In the genomic region with DNA sequence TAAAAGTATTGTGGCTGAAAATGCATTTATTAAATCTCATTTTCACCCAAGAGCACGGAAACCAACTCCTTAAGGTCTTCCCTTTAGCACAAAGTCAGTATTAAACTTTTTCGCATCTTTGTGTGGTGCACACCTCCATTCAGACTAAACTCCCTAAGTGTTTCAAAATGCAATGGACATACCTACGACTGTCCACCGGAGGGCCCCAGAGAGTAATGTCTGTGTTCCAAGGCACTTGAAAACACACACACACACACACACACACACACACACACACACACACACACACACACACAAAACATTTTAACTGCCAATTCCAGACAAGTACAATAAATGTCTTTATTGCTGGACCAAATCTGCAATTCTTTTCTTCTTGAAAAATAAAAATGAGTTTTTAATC, we compare ENCODE assay signal across 9 mouse cellular contexts.
DNase-seq lines count a peak whose midpoint lies in the region; ATAC-seq and TF ChIP-seq lines count a peak whose summit lies in the region.
"Had no signal": no experiment of that assay in that cellular context is flagged by ENCODE, and none has a peak within 500 bp of the region (broad histone marks: within the 10 kb centered on the region; RNA-seq: fewer than 3 reads in every experiment).

No protein-coding gene starts in this region.

- no peaks in the 10 kb centered on the region for H3K79me2 ChIP-seq in CH12.LX (replicated peaks; ENCODE audit: control insufficient read depth, extremely low read depth, insufficient read depth, poor library complexity, severe bottlenecking)

- TF ChIP-seq POLR2A in kidney, adult 2 months (IDR thresholded peaks at IDR 0.05; ENCODE audit: low read depth, low read length): no peak
- no peak for TF ChIP-seq POLR2A in CH12.LX (IDR thresholded peaks at IDR 0.05; ENCODE audit: low read depth, low read length)

- no peak overlapping the region for H3K4me3 ChIP-seq in kidney, adult 2 months (ENCODE audit: insufficient read depth, low read depth, low read length)
- no peak overlapping the region for H3K4me3 ChIP-seq in kidney, embryonic 14.5 days (ENCODE audit: low read length)
- no peak overlapping the region for H3K4me3 ChIP-seq in CH12.LX (replicated peaks in 1 of 3; ENCODE audit: low read depth in 2 of 3, low read length in 2 of 3, poor library complexity in 1 of 3)
- no peak overlapping the region for H3K4me3 ChIP-seq in embryonic facial prominence, embryonic 14.5 days (ENCODE audit: low read depth, low read length)
- H3K4me3 ChIP-seq: embryonic facial prominence, embryonic 15.5 days; neural tube, embryonic 12.5 days had no signal

- dilution Hi-C loops in CH12.LX (cut with MboI; ENCODE audit: extremely low pct_ligation_motif_present, extremely low pct_unique_long_range_greater_than_20kb, low sequenced_read_pairs): no loop called here

- in situ Hi-C loops in CH12.LX (cut with MboI; ENCODE audit: low pct_ligation_motif_present, low pct_unique_long_range_greater_than_20kb, low sequenced_read_pairs): loop anchor here (25.0 kb wide), 1 partner anchor 284 kb away; no protein-coding TSS in a partner anchor

- H3K27ac ChIP-seq in kidney, adult 2 months (ENCODE audit: insufficient read depth, low read depth, low read length): no peak overlapping the region
- no peak overlapping the region for H3K27ac ChIP-seq in kidney, embryonic 14.5 days (ENCODE audit: low read depth, low read length)
- H3K27ac ChIP-seq in CH12.LX (ENCODE audit: insufficient read depth, low read depth): no peak overlapping the region
- no peak overlapping the region for H3K27ac ChIP-seq in embryonic facial prominence, embryonic 14.5 days (replicated peaks; ENCODE audit: low read depth, low read length)
- H3K27ac ChIP-seq: embryonic facial prominence, embryonic 15.5 days; neural tube, embryonic 12.5 days had no signal

- peak; percentile 35; the same call in 1 of the 2 replicates for TF ChIP-seq CTCF in kidney, adult 2 months (conservative IDR thresholded peaks at IDR 0.05; ENCODE audit: insufficient read depth, insufficient read length, low read depth, low read length)
- peak; percentile 18 to 44; a peak in 3 of 4 replicates for TF ChIP-seq CTCF in CH12.LX (conservative IDR thresholded peaks at IDR 0.05 in 1 of 2, IDR thresholded peaks at IDR 0.05 in 1 of 2; ENCODE audit: low read depth in 2 of 2, low read length in 2 of 2)

- TF ChIP-seq RAD21 in CH12.LX (IDR thresholded peaks at IDR 0.05; ENCODE audit: low read depth, low read length): no peak; the same call in 1 of the 2 replicates

- no peak overlapping the region for H3K4me2 ChIP-seq in kidney, embryonic 14.5 days (replicated peaks; ENCODE audit: low read depth, low read length)
- H3K4me2 ChIP-seq in CH12.LX (ENCODE audit: insufficient read depth, low read depth, poor library complexity, severe bottlenecking): no peak overlapping the region
- no peak overlapping the region for H3K4me2 ChIP-seq in embryonic facial prominence, embryonic 14.5 days (ENCODE audit: low read depth, low read length)
- H3K4me2 ChIP-seq: embryonic facial prominence, embryonic 15.5 days; neural tube, embryonic 12.5 days had no signal

- no peak overlapping the region for H3K9ac ChIP-seq in kidney, embryonic 14.5 days (ENCODE audit: low read depth, low read length)
- no peak overlapping the region for H3K9ac ChIP-seq in CH12.LX (ENCODE audit: insufficient read depth, low read depth)
- no peak overlapping the region for H3K9ac ChIP-seq in embryonic facial prominence, embryonic 14.5 days (ENCODE audit: low read depth, low read length)
- H3K9ac ChIP-seq: embryonic facial prominence, embryonic 15.5 days; neural tube, embryonic 12.5 days had no signal

- H3K36me3 ChIP-seq in kidney, adult 2 months (ENCODE audit: control insufficient read depth, insufficient read depth, low read length): no peaks in the 10 kb centered on the region
- H3K36me3 ChIP-seq in kidney, embryonic 14.5 days (ENCODE audit: control insufficient read depth, insufficient read depth, low read length): no peaks in the 10 kb centered on the region
- H3K36me3 ChIP-seq in CH12.LX (replicated peaks in 1 of 2; ENCODE audit: control insufficient read depth in 1 of 2, insufficient read depth in 1 of 2, low read length in 1 of 2): no peaks in the 10 kb centered on the region
- no peaks in the 10 kb centered on the region for H3K36me3 ChIP-seq in embryonic facial prominence, embryonic 14.5 days (ENCODE audit: control insufficient read depth, insufficient read depth, low read length)
- H3K36me3 ChIP-seq: embryonic facial prominence, embryonic 15.5 days; neural tube, embryonic 12.5 days had no signal

- peak; percentile 21 for DNase-seq in kidney, adult 2 months
- DNase-seq in CH12.LX (ENCODE audit: extremely low read depth): peak; percentile 35
- DNase-seq in Muller cell, postnatal 12 days (ENCODE audit: inconsistent ontology term): peak; percentile 40
- peak; percentile 22 for DNase-seq in embryonic facial prominence, embryonic 14.5 days (ENCODE audit: low spot score)
- DNase-seq in lung, postnatal 36 days: peak; percentile 30
- no peak for DNase-seq in spleen, postnatal 14 days (ENCODE audit: low spot score in 2 of 2)

- WGBS in kidney, adult 2 months: 31% methylated on average over 4 of the region's 4 CpGs
- 32% methylated on average over 4 of the region's 4 CpGs for WGBS in kidney, embryonic 14.5 days
- WGBS in embryonic facial prominence, embryonic 14.5 days: 35% methylated on average over 4 of the region's 4 CpGs

- ATAC-seq in kidney, embryonic 14.5 days (ENCODE audit: low FRiP score, low TSS enrichment): no peak
- no peak for ATAC-seq in embryonic facial prominence, embryonic 14.5 days (ENCODE audit: low read depth)

- no peaks in the 10 kb centered on the region for H3K9me3 ChIP-seq in kidney, embryonic 14.5 days (ENCODE audit: control insufficient read depth, low read length)
- H3K9me3 ChIP-seq in CH12.LX (replicated peaks; ENCODE audit: low read length): no peaks in the 10 kb centered on the region
- no peaks in the 10 kb centered on the region for H3K9me3 ChIP-seq in embryonic facial prominence, embryonic 14.5 days (ENCODE audit: control insufficient read depth, low read length)
- H3K9me3 ChIP-seq: embryonic facial prominence, embryonic 15.5 days; neural tube, embryonic 12.5 days had no signal

- H3K27me3 ChIP-seq in kidney, adult 2 months (replicated peaks; ENCODE audit: control insufficient read depth, insufficient read depth, low read length): no peaks in the 10 kb centered on the region
- peaks cover 4% of the 10 kb centered on the region; the same call in 1 of the 2 replicates for H3K27me3 ChIP-seq in kidney, embryonic 14.5 days (ENCODE audit: control insufficient read depth, insufficient read depth, low read length)
- peaks cover 14% of the 10 kb centered on the region for H3K27me3 ChIP-seq in CH12.LX (replicated peaks)
- H3K27me3 ChIP-seq in embryonic facial prominence, embryonic 14.5 days (replicated peaks; ENCODE audit: control insufficient read depth, insufficient read depth, low read length): peaks cover 5% of the 10 kb centered on the region

- H3K4me1 ChIP-seq in kidney, adult 2 months (ENCODE audit: control insufficient read depth, insufficient read depth, low read length): no peaks in the 10 kb centered on the region
- H3K4me1 ChIP-seq in kidney, embryonic 14.5 days (ENCODE audit: control insufficient read depth, insufficient read depth, low read length): no peaks in the 10 kb centered on the region
- peaks cover 0 to 9% of the 10 kb centered on the region in 2 experiments; a peak in 1 of 4 replicates for H3K4me1 ChIP-seq in CH12.LX (ENCODE audit: control insufficient read depth in 1 of 2, insufficient read depth in 2 of 2)
- H3K4me1 ChIP-seq in embryonic facial prominence, embryonic 14.5 days (ENCODE audit: control insufficient read depth, insufficient read depth, low read length): no peaks in the 10 kb centered on the region
- H3K4me1 ChIP-seq: embryonic facial prominence, embryonic 15.5 days; neural tube, embryonic 12.5 days had no signal

- no peak for TF ChIP-seq EP300 in CH12.LX (IDR thresholded peaks at IDR 0.05; ENCODE audit: low read length)

TF ChIP-seq in CH12.LX, 34 proteins besides CTCF, POLR2A, EP300 and RAD21:
- TF ChIP-seq PAX5 (IDR thresholded peaks at IDR 0.05; ENCODE audit: low read length) (no peak), SMC3 (IDR thresholded peaks at IDR 0.05; ENCODE audit: low read depth, low read length) (peak; percentile 24; the same call in 1 of the 2 replicates), POLR2AphosphoS2 (IDR thresholded peaks at IDR 0.05; ENCODE audit: low read depth, low read length) (no peak), JUN (IDR thresholded peaks at IDR 0.05; ENCODE audit: insufficient read depth, low read depth, low read length) (no peak), KAT2A (IDR thresholded peaks at IDR 0.05; ENCODE audit: insufficient replicate concordance, low read length) (no peak), BHLHE40 (IDR thresholded peaks at IDR 0.05; ENCODE audit: low read depth, low read length) (no peak), SIN3A (IDR thresholded peaks at IDR 0.05; ENCODE audit: low read length) (no peak), MAZ (IDR thresholded peaks at IDR 0.05; ENCODE audit: low read depth, low read length) (no peak)

Comparison
In these comparisons a context has a peak if more than half of its experiments do, and no peak if none do; other contexts are left out.
1. DNase-seq: peak in kidney, adult 2 months (single experiment), CH12.LX (single experiment), Muller cell, postnatal 12 days (single experiment), embryonic facial prominence, embryonic 14.5 days (single experiment) and lung, postnatal 36 days (single experiment); none in spleen, postnatal 14 days (0 of 2).